Comparison of ENCODE assay signal across 33 mouse cellular contexts in the genomic region with DNA sequence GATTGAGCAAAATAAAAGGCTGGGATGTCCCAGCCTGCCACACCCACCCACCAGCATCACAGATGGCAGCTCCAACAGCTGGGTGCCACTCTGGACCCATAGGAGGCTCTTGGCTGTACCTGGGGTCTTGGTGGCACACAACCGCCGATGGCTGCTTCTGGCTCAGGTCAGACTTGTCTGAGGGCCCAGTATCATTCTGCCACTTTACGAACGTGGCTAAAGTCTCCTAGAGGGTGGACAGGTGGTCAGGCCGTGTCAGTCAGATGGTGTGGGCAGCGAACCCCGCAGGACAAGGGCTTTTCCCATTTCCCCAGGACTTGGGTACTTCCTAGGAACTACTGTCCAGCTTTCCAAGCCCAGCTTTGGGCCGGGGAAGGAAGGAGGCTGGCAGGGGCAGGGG. TPM values are rescaled to one million over a fixed set of nuclear protein-coding genes. Genes with fewer than 3 reads are reported as not detected.
"Had no signal": no experiment of that assay in that cellular context is flagged by ENCODE, and none has a peak within 500 bp of the region (broad histone marks: within the 10 kb centered on the region; RNA-seq: fewer than 3 reads in every experiment).

No protein-coding gene starts in this region.

- DNase-seq: cerebellum, adult 9-10 months; cerebellum, adult 9-11 months; cerebellum, postnatal 14 days; embryo, embryonic 11 days; forebrain, postnatal 0 days; gastrocnemius, adult 2 months; gastrocnemius, postnatal 10 days; gastrocnemius, postnatal 14 days; gastrocnemius, postnatal 25 days; gastrocnemius, postnatal 36 days; heart, adult 2 months had no signal

- H3K4me1 ChIP-seq: embryonic facial prominence, embryonic 12.5 days; embryonic facial prominence, embryonic 13.5 days; embryonic facial prominence, embryonic 15.5 days; forebrain, embryonic 10.5 days; forebrain, embryonic 12.5 days; forebrain, embryonic 15.5 days had no signal

- H3K27me3 ChIP-seq: embryonic facial prominence, embryonic 12.5 days; embryonic facial prominence, embryonic 13.5 days; embryonic facial prominence, embryonic 15.5 days; forebrain, embryonic 12.5 days; forebrain, embryonic 13.5 days; forebrain, embryonic 15.5 days had no signal

- H3K4me3 ChIP-seq: embryonic facial prominence, embryonic 10.5 days; embryonic facial prominence, embryonic 12.5 days; embryonic facial prominence, embryonic 13.5 days; embryonic facial prominence, embryonic 15.5 days; erythroblast, embryonic 14.5 days; forebrain, embryonic 10.5 days; forebrain, embryonic 12.5 days; forebrain, embryonic 13.5 days; forebrain, embryonic 15.5 days; gastrocnemius, adult 2 months; heart, adult 2 months; heart, embryonic 10.5 days had no signal

- H3K27ac ChIP-seq: embryonic facial prominence, embryonic 10.5 days; embryonic facial prominence, embryonic 12.5 days; embryonic facial prominence, embryonic 13.5 days; embryonic facial prominence, embryonic 15.5 days; forebrain, embryonic 10.5 days; forebrain, embryonic 12.5 days; forebrain, embryonic 13.5 days; forebrain, embryonic 15.5 days; gastrocnemius, adult 2 months; heart, adult 2 months; heart, embryonic 10.5 days had no signal

- H3K36me3 ChIP-seq: forebrain, embryonic 12.5 days; forebrain, embryonic 15.5 days had no signal

RNA-seq across cellular contexts. Expression of gene Aanat, which starts 14.9 kb away (rescaled TPM):
- total RNA-seq: common myeloid progenitor, adult 5-6 weeks; gastrocnemius, adult 18-20 months; gastrocnemius, adult 2 months; gastrocnemius, adult 8-10 months; gastrocnemius, postnatal 10 days; gastrocnemius, postnatal 14 days; gastrocnemius, postnatal 25 days; gastrocnemius, postnatal 36 days; gastrocnemius, postnatal 4 days; granulocyte monocyte progenitor cell, adult 5-6 weeks; heart, adult 2 months; heart, adult 8-10 months had no signal
- polyA plus RNA-seq: embryonic facial prominence, embryonic 10.5 days; embryonic facial prominence, embryonic 11.5 days; embryonic facial prominence, embryonic 12.5 days; embryonic facial prominence, embryonic 13.5 days; embryonic facial prominence, embryonic 14.5 days; embryonic facial prominence, embryonic 15.5 days; erythroblast, embryonic 14.5 days; forebrain, embryonic 10.5 days; forebrain, embryonic 11.5 days; forebrain, embryonic 16.5 days; gonadal fat pad, adult 2 months; heart, adult 2 months; heart, embryonic 10.5 days; heart, embryonic 11.5 days had no signal

RNA-seq across cellular contexts. Expression of gene Prcd, which starts 52.2 kb away (rescaled TPM):
- total RNA-seq: common myeloid progenitor, adult 5-6 weeks; granulocyte monocyte progenitor cell, adult 5-6 weeks had no signal
- polyA plus RNA-seq: erythroblast, embryonic 14.5 days had no signal

RNA-seq across cellular contexts. Expression of gene Cygb, which starts 52.9 kb away (rescaled TPM):
- total RNA-seq: common myeloid progenitor, adult 5-6 weeks; granulocyte monocyte progenitor cell, adult 5-6 weeks had no signal
